Mouse (Mus musculus): ENCODE results near the gene Hcfc1. TPM values are rescaled to one million over a fixed set of nuclear protein-coding genes. Genes with fewer than 3 reads are reported as not detected.
A peak's percentile ranks its signal among the peaks of the same experiment; 100 is the strongest.

The Hcfc1 gene
- polyA plus RNA-seq, 1 experiment from 2014 or later = 28.1 TPM

- H3K4me2 ChIP-seq (ENCODE audit: low read depth, low read length) = no peak overlapping the region
- no peak overlapping the region for H3K4me3 ChIP-seq (ENCODE audit: low read length)
- H3K36me3 ChIP-seq (ENCODE audit: control insufficient read depth, insufficient read depth) = peaks cover 59% of the 10 kb centered on the region
- ATAC-seq (replicated peaks; ENCODE audit: extremely low read depth, insufficient read depth, low FRiP score) = no peak
- H3K9ac ChIP-seq (ENCODE audit: low read length) = no peak overlapping the region
- H3K9me3 ChIP-seq (replicated peaks; ENCODE audit: control insufficient read depth, low read length) = no peaks in the 10 kb centered on the region
- H3K27me3 ChIP-seq (ENCODE audit: control insufficient read depth, insufficient read depth, low read length) = no peaks in the 10 kb centered on the region
- H3K4me1 ChIP-seq (ENCODE audit: control insufficient read depth, insufficient read depth, low read length) = no peaks in the 10 kb centered on the region
- H3K27ac ChIP-seq (ENCODE audit: low read length) = no peak overlapping the region
- 80% methylated on average over 10 of the region's 10 CpGs for WGBS
Observed at GRCm38 (mm10) chrX:73949341-73949740, 16.8 kb downstream of the Hcfc1 start.

DNA sequence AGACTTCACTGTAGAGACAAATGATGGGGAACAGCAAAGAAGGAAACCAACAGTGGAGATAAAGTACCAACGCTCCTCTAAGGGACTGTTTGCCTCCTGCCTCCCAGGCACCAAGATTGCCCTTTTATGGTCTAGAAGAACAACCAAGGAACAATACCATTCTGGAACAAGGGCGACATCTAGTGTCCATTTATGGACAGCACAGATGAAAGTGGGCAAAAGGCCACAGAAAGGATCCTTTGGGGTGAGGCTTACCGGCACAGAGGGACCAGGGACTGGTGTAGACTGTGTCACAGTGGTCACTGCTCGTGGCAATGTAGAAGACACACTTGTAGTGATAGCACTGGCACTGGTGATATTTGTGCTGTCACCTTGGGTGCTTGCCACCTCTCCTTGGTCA is 17.5 kb downstream of the Hcfc1 start:
- Histone ChIP-seq H3K27ac (ENCODE audit: low read length) (no peak overlapping the region), H3K27me3 (ENCODE audit: control insufficient read depth, insufficient read depth, low read length) (no peaks in the 10 kb centered on the region), H3K4me2 (ENCODE audit: low read depth, low read length) (no peak overlapping the region), H3K4me1 (ENCODE audit: control insufficient read depth, insufficient read depth, low read length) (no peaks in the 10 kb centered on the region), H3K9ac (ENCODE audit: low read length) (no peak overlapping the region), H3K4me3 (ENCODE audit: low read length) (no peak overlapping the region), H3K9me3 (replicated peaks; ENCODE audit: control insufficient read depth, low read length) (no peaks in the 10 kb centered on the region), H3K36me3 (ENCODE audit: control insufficient read depth, insufficient read depth) (peaks cover 59% of the 10 kb centered on the region)
- 25% methylated on average over 4 of the region's 4 CpGs for WGBS
- no peak for ATAC-seq (replicated peaks; ENCODE audit: extremely low read depth, insufficient read depth, low FRiP score)

- H3K4me1 ChIP-seq (ENCODE audit: control insufficient read depth, insufficient read depth, low read length) = no peaks in the 10 kb centered on the region
- H3K4me3 ChIP-seq (ENCODE audit: low read length) = no peak overlapping the region
- H3K9me3 ChIP-seq (replicated peaks; ENCODE audit: control insufficient read depth, low read length) = no peaks in the 10 kb centered on the region
- H3K27me3 ChIP-seq (ENCODE audit: control insufficient read depth, insufficient read depth, low read length) = no peaks in the 10 kb centered on the region
- no peak overlapping the region for H3K4me2 ChIP-seq (ENCODE audit: low read depth, low read length)
- H3K36me3 ChIP-seq (ENCODE audit: control insufficient read depth, insufficient read depth) = peaks cover 52% of the 10 kb centered on the region
- no peak overlapping the region for H3K9ac ChIP-seq (ENCODE audit: low read length)
- 80% methylated on average over 6 of the region's 6 CpGs for WGBS
- no peak for ATAC-seq (replicated peaks; ENCODE audit: extremely low read depth, insufficient read depth, low FRiP score)
- no peak overlapping the region for H3K27ac ChIP-seq (ENCODE audit: low read length)
Observed at GRCm38 (mm10) chrX:73946896-73947295, 19.3 kb downstream of the Hcfc1 start.

- Histone ChIP-seq H3K4me3 (ENCODE audit: low read length) (no peak overlapping the region), H3K4me2 (ENCODE audit: low read depth, low read length) (no peak overlapping the region), H3K36me3 (ENCODE audit: control insufficient read depth, insufficient read depth) (peaks cover 35% of the 10 kb centered on the region), H3K27me3 (ENCODE audit: control insufficient read depth, insufficient read depth, low read length) (no peaks in the 10 kb centered on the region), H3K4me1 (ENCODE audit: control insufficient read depth, insufficient read depth, low read length) (peaks cover 5% of the 10 kb centered on the region; the same call in 1 of the 2 replicates), H3K27ac (ENCODE audit: low read length) (no peak overlapping the region), H3K9ac (ENCODE audit: low read length) (no peak overlapping the region), H3K9me3 (replicated peaks; ENCODE audit: control insufficient read depth, low read length) (no peaks in the 10 kb centered on the region)
- no peak for ATAC-seq (replicated peaks; ENCODE audit: extremely low read depth, insufficient read depth, low FRiP score)
- WGBS = 65% methylated on average over 2 of the region's 2 CpGs
Observed at GRCm38 (mm10) chrX:73942294-73942693, 23.9 kb downstream of the Hcfc1 start.

DNA sequence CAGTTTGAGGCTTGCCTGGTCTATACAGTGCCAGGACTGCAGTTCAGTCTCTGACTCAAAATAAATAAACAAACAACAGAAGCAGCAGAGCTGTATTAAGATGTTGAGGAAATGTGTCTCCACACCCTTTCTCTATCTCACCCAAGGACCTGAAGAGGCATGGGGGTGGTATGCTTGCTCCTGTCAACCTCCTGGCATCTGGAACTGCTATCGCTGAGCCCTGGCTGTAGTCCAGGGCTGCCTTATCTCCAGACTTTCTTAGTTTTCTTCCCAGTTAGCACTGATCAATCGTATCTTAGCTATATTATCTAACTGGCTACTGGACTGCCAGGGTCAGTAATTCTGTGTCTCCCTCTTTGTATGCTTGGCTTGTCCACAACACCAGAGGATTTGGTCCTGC is 24.3 kb downstream of the Hcfc1 start:
- Histone ChIP-seq H3K36me3 (ENCODE audit: control insufficient read depth, insufficient read depth) (peaks cover 30% of the 10 kb centered on the region), H3K27ac (ENCODE audit: low read length) (no peak overlapping the region)
- ATAC-seq (replicated peaks; ENCODE audit: extremely low read depth, insufficient read depth, low FRiP score) = no peak

GRCm38 (mm10) chrX:73931871-73932270 is 34.3 kb downstream of the Hcfc1 start:
- Histone ChIP-seq H3K27me3 (ENCODE audit: control insufficient read depth, insufficient read depth, low read length) (no peaks in the 10 kb centered on the region), H3K9me3 (replicated peaks; ENCODE audit: control insufficient read depth, low read length) (no peaks in the 10 kb centered on the region), H3K36me3 (ENCODE audit: control insufficient read depth, insufficient read depth) (no peaks in the 10 kb centered on the region), H3K4me1 (ENCODE audit: control insufficient read depth, insufficient read depth, low read length) (no peaks in the 10 kb centered on the region), H3K9ac (ENCODE audit: low read length) (no peak overlapping the region), H3K27ac (ENCODE audit: low read length) (no peak overlapping the region), H3K4me2 (ENCODE audit: low read depth, low read length) (no peak overlapping the region), H3K4me3 (ENCODE audit: low read length) (no peak overlapping the region)
- WGBS = 76% methylated on average over 2 of the region's 2 CpGs
- ATAC-seq (replicated peaks; ENCODE audit: extremely low read depth, insufficient read depth, low FRiP score) = no peak

More for the DNA sequence above, 24.3 kb downstream of the Hcfc1 start:
- no peaks in the 10 kb centered on the region for H3K9me3 ChIP-seq (replicated peaks; ENCODE audit: control insufficient read depth, low read length)
- 35% methylated on average over 2 of the region's 2 CpGs for WGBS
- no peak overlapping the region for H3K4me2 ChIP-seq (ENCODE audit: low read depth, low read length)
- H3K4me1 ChIP-seq (ENCODE audit: control insufficient read depth, insufficient read depth, low read length) = peaks cover 5% of the 10 kb centered on the region; the same call in 1 of the 2 replicates
- no peak overlapping the region for H3K4me3 ChIP-seq (ENCODE audit: low read length)
- H3K9ac ChIP-seq (ENCODE audit: low read length) = no peak overlapping the region
- H3K27me3 ChIP-seq (ENCODE audit: control insufficient read depth, insufficient read depth, low read length) = no peaks in the 10 kb centered on the region

GRCm38 (mm10) chrX:73930402-73931062 is 35.6 kb downstream of the Hcfc1 start, which contains the start of gene Renbp:
TSS of gene Renbp (minus strand) at chrX:73930850.
- no peaks in the 10 kb centered on the region for H3K36me3 ChIP-seq (ENCODE audit: control insufficient read depth, insufficient read depth)
- peak within 1 kb of the TSS; percentile 59 for H3K4me2 ChIP-seq (ENCODE audit: low read depth, low read length)
- peak within 1 kb of the TSS; percentile 51 for H3K4me3 ChIP-seq (ENCODE audit: low read length)
- no peaks in the 10 kb centered on the region for H3K4me1 ChIP-seq (ENCODE audit: control insufficient read depth, insufficient read depth, low read length)
- peak; percentile 90 for ATAC-seq (replicated peaks; ENCODE audit: extremely low read depth, insufficient read depth, low FRiP score)
- WGBS = 31% methylated on average over 17 of the region's 17 CpGs
- H3K9me3 ChIP-seq (replicated peaks; ENCODE audit: control insufficient read depth, low read length) = no peaks in the 10 kb centered on the region
- peak within 1 kb of the TSS; percentile 54 for H3K9ac ChIP-seq (ENCODE audit: low read length)
- H3K27ac ChIP-seq (ENCODE audit: low read length) = peak within 1 kb of the TSS; percentile 23; the same call in 1 of the 2 replicates
- no peaks in the 10 kb centered on the region for H3K27me3 ChIP-seq (ENCODE audit: control insufficient read depth, insufficient read depth, low read length)

DNA sequence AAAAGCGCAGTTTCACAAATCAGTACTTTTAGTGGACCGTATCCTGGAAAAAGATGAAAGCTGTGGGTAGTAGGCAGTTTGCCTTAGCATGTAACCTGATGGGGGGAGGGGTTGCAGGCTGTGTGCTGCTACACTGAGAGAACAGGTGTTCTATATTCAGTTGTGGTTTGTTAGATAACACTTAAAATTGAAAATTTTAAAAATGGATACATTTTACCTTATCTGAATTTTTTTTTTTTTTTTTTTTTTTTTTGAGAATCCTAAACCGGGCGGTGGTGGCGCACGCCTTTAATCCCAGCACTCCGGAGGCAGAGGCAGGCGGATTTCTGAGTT is 43.6 kb downstream of the Hcfc1 start:
- no peaks in the 10 kb centered on the region for H3K27me3 ChIP-seq (ENCODE audit: control insufficient read depth, insufficient read depth, low read length)
- 0 out of 2 replicates have a peak, but pooled peaks cover 2% of the 10 kb centered on the region for H3K36me3 ChIP-seq (ENCODE audit: control insufficient read depth, insufficient read depth)
- H3K4me1 ChIP-seq (ENCODE audit: control insufficient read depth, insufficient read depth, low read length) = peaks cover 3% of the 10 kb centered on the region; the same call in 1 of the 2 replicates
- H3K4me2 ChIP-seq (ENCODE audit: low read depth, low read length) = peak overlapping the region; percentile 73
- WGBS = 75% methylated on average over 8 of the region's 8 CpGs
- H3K4me3 ChIP-seq (ENCODE audit: low read length) = peak overlapping the region; percentile 67
- ATAC-seq (replicated peaks; ENCODE audit: extremely low read depth, insufficient read depth, low FRiP score) = no peak
- H3K27ac ChIP-seq (ENCODE audit: low read length) = no peak overlapping the region
- H3K9ac ChIP-seq (ENCODE audit: low read length) = peak overlapping the region; percentile 71
- no peaks in the 10 kb centered on the region for H3K9me3 ChIP-seq (replicated peaks; ENCODE audit: control insufficient read depth, low read length)

DNA sequence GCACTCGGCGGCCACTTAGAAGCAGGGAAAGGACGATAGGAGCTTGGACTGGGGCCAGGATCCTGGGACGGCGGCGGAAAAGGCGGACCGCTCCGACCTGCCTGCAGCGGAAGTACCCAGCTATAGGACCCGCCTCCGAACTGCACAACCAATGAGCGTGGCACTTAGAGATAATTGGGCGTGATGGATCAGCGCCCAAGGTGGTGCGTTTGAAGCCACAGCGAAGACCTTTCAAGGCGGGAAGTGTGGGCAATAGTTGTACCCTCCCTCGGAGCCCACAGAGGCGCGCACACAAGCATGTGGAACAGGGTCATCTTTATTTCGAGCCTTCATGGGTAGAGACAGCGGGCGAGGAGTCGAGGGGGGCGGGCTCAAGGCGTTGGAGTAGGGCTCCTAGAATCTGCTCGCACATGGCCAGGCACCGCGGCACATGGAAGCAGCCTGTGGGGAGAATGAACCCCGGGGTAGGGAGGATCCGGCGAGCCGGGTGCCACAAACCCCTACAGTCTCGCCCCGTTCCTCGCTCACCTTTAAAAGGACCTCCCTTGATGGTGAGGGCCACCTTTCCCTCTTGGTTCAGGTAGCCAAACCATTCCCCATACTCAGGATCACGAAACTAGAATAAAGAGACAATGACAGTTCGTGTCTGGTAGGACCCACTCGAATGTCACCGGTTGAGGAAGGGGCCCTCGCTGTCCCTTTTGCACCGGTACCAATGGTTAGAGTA is 44.2 kb downstream of the Hcfc1 start, which contains the start of the genes Arhgap4 and Naa10:
Arhgap4 (minus strand) TSS at position 48 of the 727 bp plus-strand sequence.
Naa10 (minus strand) TSS at position 122 of the 727 bp plus-strand sequence.
- peak within 1 kb of the TSS; percentile 72 for H3K9ac ChIP-seq (ENCODE audit: low read length)
- 11% methylated on average over 43 of the region's 43 CpGs for WGBS
- ATAC-seq (replicated peaks; ENCODE audit: extremely low read depth, insufficient read depth, low FRiP score) = peak; percentile 96
- H3K27ac ChIP-seq (ENCODE audit: low read length) = peak within 1 kb of the TSS; percentile 86
- H3K9me3 ChIP-seq (replicated peaks; ENCODE audit: control insufficient read depth, low read length) = no peaks in the 10 kb centered on the region
- no peaks in the 10 kb centered on the region for H3K27me3 ChIP-seq (ENCODE audit: control insufficient read depth, insufficient read depth, low read length)
- 0 out of 2 replicates have a peak, but pooled peaks cover 2% of the 10 kb centered on the region for H3K36me3 ChIP-seq (ENCODE audit: control insufficient read depth, insufficient read depth)
- H3K4me2 ChIP-seq (ENCODE audit: low read depth, low read length) = peak within 1 kb of the TSS; percentile 73
- peaks cover 3% of the 10 kb centered on the region; the same call in 1 of the 2 replicates for H3K4me1 ChIP-seq (ENCODE audit: control insufficient read depth, insufficient read depth, low read length)
- H3K4me3 ChIP-seq (ENCODE audit: low read length) = peak within 1 kb of the TSS; percentile 67

Data from heart, embryonic 16.5 days (tissue).